Mouse (Mus musculus) 416B (cell line): ENCODE results near the gene Tff2.

Source experiments
- DNase-seq: peaks from one replicate; pipeline ENCODE4 v3.0.0; 2011; ENCODE audit warnings: low read depth

Gene Tff2

DNA sequence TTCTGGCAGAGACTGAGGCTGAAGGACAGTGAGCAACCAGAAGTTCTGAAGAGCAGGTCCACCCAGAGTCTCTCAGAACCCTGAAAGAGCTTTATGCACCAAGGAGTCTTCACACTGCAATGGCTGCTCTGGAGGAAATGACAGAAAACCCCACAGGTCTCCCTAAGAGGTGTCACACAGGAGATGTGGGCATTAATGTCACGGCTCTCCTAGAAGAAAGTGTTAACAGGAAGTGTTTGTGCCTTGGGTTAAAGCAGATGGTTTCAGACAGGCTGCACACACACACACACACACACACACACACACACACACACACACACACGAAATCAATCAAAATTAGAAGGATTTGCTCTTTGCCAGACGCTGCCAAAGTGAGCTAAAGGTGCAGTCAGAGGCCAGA, 7.8 kb downstream of the Tff2 start:
- no peak for DNase-seq

- no peak for DNase-seq
Observed at GRCm38 (mm10) chr17:31134913-31135312, 9.2 kb downstream of the Tff2 start.

DNA sequence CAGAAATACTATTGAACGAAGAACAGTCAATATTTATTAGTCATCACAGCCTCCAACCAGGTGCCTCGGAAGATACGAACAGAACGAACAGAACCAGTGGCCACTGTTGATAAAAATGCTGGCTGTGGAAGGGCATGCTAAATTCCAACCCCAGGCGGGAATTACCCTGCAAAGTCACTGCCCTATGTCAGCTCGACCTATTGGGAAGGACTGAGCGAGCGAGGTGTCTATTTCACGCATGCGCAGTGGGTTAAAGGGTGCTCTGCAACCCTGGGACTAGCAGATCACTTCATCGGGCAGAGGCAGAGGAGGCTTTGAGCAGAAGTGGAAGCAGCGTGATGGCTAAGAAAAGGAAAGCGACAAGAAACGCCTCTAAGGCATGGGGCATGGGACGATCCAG, 10.3 kb downstream of the Tff2 start:
- no peak for DNase-seq

- DNase-seq = no peak
Observed at GRCm38 (mm10) chr17:31131269-31131821, 12.7 kb downstream of the Tff2 start.

DNA sequence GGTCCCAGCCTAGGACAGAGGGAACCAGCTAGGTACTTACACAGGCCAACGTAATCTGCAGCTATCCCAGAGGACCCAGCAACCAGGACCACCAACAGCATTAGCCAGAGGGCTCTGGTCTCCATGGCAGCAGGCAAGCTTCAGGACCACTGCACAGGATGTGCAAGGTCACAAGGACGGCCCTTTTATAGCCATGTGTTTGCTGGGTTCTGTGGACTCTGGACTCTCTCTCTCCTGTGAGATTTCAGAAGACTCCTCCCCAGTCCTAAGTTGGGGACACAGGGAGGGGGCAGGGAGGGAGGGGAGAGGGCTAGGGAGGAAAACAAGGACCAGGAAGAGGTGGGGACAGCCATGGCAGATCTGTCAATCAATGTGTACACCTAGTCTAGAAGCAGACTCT, 14.6 kb downstream of the Tff2 start, which contains the start of gene Tff3:
Tff3 (minus strand) TSS at position 195 of the 400 bp plus-strand sequence.
- no peak for DNase-seq

DNA sequence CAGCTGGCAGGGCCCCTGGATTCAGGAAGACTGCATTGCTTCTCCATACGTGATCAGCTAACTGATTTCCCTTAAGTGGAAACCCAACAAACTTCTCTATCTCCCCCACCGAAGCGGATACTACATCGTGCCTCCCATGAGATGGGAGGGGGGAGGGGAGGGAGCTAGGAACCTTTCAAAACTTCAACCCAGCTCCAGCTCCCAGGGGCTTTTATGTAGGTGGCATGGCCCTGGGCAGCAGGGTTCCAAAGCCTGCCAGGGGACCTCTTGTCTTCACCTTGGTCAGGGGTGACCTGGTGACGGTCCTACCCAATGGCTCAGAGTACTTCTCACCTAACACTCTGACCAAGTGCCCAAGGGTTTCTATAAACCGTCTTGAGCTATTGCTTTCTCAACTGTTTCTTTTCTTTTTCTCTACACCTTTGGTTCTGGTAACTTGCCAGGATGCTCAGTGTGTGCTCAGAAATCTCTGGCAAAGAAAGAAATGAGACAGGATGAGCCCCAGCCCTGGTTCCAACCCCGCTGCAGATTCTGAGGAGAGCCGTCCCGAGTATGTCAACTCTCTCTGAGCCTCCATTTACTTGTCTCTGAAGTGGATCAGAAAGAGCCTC, 15.3 kb downstream of the Tff2 start:
- no peak for DNase-seq

- no peak for DNase-seq
Observed at GRCm38 (mm10) chr17:31125548-31126266, 18.4 kb downstream of the Tff2 start.

DNA sequence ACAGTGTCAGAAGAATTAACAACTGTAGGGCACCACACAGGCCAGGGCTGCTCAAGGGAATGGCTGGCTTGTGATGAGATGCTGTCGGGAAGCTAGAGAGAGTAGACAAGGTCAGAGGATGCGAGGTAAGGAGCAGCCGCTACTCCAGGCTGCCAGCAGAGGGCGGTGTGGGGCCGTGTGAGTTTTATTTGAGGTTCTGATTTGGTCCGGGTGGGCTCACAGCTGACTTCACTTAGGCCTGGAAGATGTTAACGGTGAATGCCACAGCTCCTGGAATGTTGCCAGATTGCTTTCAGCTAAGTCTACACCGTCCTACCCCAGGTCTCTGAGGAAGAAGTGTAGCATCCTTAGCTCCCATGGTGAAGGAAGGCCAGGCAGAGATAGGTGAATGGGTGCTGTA, 22.1 kb downstream of the Tff2 start:
- DNase-seq = peak; percentile 58

DNA sequence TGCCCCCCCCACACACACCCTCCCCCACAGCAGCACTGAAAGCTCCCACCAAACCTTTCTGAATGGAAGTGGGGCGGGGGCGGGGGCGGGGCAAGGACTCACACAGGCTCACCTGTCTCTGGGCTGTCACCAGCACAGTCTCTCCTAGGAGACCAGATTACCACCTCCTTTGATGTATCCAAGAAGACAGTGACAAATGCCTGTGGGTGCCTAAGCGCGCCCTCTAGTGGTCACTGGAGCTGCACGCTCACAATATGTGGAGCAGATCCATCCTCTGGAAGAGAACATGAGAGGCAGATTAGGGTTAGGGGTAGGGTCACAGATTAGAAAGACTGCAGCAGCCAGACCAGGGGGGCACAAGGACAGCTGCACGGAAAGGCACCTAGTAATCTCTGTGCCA, 24.7 kb downstream of the Tff2 start:
- peak; percentile 66 for DNase-seq

DNA sequence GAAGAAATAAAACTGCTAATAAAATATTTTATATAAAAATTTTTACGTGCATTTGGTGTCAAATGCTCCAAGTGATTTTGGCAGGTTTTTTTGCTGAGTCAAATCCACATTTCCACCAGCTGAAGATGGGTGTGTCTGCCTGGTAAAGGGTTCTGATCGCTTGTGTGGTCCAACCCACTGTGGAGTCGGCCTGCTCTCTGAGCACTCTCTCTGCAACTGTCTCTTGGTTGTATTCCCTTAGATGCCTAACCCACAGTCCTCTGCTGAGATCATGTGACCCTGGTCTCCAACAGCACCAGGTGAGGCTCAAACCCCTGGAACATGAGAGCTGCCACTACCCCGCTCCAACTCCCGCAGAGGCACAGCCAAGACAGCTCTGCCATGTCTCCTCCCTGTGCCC, 26.1 kb downstream of the Tff2 start:
- no peak for DNase-seq

DNA sequence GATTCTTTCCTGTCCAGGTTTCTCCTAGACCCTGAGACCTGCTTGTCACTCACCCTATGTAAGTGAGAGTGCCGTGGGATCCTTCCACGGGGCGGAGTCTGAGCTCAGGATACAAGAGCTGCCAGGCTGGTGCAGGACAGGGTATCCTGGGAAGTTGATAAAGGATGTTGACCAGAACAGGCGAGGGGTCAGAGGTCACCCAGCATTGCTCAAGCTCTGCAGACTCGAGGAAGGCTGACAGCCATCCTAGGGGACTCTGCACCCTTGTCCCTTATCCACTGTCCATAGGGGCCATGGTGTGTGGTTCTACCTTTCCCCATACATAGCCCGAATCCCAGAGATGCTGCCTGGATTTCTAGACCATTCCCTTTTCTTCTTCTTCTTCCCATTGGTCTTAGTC, 28.0 kb downstream of the Tff2 start:
- DNase-seq = no peak

- DNase-seq = no peak
Observed at GRCm38 (mm10) chr17:31113191-31113856, 30.8 kb downstream of the Tff2 start.

DNA sequence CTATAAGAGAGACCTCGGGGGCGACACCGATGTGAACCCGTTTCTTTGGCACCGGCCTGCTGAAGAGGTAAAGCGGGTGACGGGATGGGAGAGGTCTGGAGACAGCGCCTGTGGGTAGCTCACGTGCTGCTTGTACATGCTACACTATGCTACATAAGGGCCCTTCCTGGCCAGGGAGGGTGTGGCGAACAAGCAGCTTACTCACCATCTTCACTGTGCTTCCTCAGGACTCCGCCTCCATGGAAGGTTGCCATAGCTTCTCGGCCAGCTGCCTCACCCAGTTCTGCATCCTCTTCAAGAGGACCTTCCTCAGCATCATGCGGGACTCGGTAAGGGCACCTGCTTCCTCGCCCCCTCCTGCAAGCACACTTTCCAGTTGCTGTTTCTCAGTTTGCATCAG, 35.7 kb downstream of the Tff2 start:
- peak; percentile 43 for DNase-seq

GRCm38 (mm10) chr17:31103823-31104222, 40.3 kb downstream of the Tff2 start:
- no peak for DNase-seq

- DNase-seq = no peak
Observed at GRCm38 (mm10) chr17:31103007-31103570, 41.0 kb downstream of the Tff2 start.

DNA sequence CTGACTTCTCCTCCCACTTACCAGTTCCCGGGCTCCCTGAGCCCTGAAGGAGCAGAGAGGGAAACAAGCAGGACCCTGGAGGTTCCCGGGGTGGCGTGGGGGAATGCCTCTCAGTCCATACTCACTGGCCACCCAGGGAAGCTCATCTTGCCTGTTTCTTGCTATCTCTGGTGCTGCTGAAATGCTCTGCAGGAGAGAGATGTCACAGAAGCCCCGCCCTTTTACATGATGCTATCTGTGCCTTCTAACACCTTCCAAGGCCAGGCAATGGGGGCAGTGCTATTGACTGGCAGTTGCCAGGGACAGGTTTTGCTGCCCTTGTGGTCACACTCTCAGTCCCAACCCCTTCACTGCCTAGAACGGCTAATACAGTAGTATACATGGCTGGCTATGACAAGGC, 45.3 kb downstream of the Tff2 start:
- no peak for DNase-seq

GRCm38 (mm10) chr17:31096893-31097292, 47.2 kb downstream of the Tff2 start:
- DNase-seq = no peak

DNA sequence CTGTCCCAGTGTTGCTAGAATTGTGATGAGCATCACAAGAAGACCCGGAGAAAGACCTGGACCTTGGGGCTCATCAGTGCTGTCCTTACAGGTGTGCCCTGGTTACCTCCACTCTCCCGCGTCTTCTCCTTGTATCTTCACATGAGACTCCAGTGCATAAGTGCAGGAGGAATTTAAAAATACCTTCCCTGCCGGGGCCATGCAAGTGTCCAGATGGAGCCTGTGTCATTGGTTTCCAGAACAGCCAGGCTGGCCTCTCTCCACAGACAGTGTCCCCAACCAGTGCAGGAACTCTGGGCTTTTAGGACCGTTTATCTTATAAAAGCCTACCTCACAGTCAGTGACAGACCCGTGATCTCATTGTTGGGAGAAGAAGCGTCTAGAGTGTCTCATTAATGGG, 48.5 kb downstream of the Tff2 start:
- DNase-seq = no peak

DNA sequence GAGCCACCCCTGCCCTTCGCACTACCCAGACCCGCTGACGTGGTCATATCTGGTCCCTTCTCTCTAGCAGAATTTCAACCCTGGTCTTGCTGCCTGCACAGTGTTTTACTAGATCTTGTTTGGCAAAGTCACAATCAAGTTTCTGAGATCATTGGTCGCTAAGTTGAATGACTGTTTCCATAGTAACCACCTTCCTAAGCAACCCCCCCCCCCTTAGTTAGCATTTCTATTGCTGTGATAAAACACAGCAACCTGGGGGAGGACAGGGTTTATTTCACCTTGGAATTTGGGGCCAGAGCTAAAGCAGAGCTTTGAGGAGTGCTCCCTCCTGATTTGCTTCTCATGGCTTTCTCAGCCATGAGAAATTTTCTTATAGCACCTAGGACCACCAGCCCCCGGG, 49.3 kb downstream of the Tff2 start:
- no peak for DNase-seq
